Mouse (Mus musculus): ENCODE data around the gene Dhx30. TPM values are rescaled to one million over a fixed set of nuclear protein-coding genes. Genes with fewer than 3 reads are reported as not detected.
"Not testable (repeated sequence)": the region's sequence is repeated elsewhere in the genome, so short reads cannot be mapped to it uniquely, and the experiment has no call there.

Gene Dhx30
- polyA plus RNA-seq (2012; rRNA removed), result 159 and 162 TPM in 2 replicates

DNA sequence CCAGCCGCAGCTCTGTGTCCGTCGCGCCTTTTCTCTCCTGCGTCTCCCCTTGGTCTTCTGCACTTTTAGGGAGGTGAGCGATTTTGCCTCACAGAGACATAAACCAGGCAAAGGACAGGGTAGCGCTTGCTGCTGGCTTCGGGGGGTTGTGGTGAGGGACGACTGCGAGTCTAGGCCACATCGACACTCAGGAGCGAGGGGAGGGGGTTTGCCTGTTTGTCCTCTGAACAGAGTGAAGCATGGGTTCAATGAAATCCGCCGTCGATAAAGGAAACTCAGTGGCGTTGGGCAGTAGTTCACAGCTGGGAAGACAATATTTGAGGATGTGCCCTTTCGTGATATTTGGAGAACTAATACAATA is at the start of gene Dhx30:
Gene Dhx30 (minus strand): TSS at position 52 of the 361 bp plus-strand sequence.
- H3K36me3 ChIP-seq (ENCODE audit: control insufficient read depth, insufficient read depth, low read length), result peaks cover 7% of the 10 kb centered on the region
- H3K27ac ChIP-seq (ENCODE audit: control insufficient read depth, insufficient read depth, low read length), result peak within 1 kb of the TSS; percentile 33
- under 1% methylated on average over 17 of the region's 17 CpGs for WGBS
- no peaks in the 10 kb centered on the region for H3K27me3 ChIP-seq (ENCODE audit: control insufficient read depth, insufficient read depth, low read length)
- no peak for TF ChIP-seq POLR2A (IDR thresholded peaks at IDR 0.05; ENCODE audit: control insufficient read depth, extremely low read depth, insufficient read depth, low read length, poor library complexity)
- no peak for TF ChIP-seq CTCF (IDR thresholded peaks at IDR 0.05; ENCODE audit: borderline replicate concordance, control insufficient read depth, extremely low read depth, insufficient read depth, low read length, poor library complexity)
- H3K4me3 ChIP-seq (ENCODE audit: control insufficient read depth, insufficient read depth, low read length), result peak within 1 kb of the TSS; percentile 64
- DNase-seq, result no peak
- H3K4me1 ChIP-seq (replicated peaks; ENCODE audit: control insufficient read depth, insufficient read depth, low read length), result peaks cover 2% of the 10 kb centered on the region

DNA sequence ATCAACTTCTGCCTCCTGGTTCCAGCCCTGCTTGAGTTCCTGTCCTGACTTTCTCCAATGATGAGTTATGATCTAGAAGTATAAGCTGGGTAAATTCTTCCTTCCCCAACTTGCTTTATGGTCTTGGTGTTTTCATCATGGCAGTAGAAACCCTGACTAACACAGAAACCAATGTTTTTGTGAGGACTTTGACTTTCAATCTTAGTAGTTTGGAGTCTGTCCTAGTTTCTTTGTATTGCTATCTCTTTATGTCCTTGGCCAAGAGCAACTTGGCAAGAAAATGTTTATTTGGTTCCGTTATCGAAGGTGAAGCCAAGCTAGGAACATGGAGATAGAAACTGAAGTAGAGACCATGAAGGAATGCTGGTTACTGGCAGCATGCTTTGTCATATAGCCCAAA is 45.4 kb upstream of the Dhx30 start:
- TF ChIP-seq CTCF (IDR thresholded peaks at IDR 0.05; ENCODE audit: borderline replicate concordance, control insufficient read depth, extremely low read depth, insufficient read depth, low read length, poor library complexity) (no peak), POLR2A (IDR thresholded peaks at IDR 0.05; ENCODE audit: control insufficient read depth, extremely low read depth, insufficient read depth, low read length, poor library complexity) (no peak)
- no peak for DNase-seq
- 100% methylated on average over 2 of the region's 2 CpGs for WGBS
- H3K27ac ChIP-seq (ENCODE audit: control insufficient read depth, insufficient read depth, low read length), result no peak overlapping the region
- no peaks in the 10 kb centered on the region for H3K27me3 ChIP-seq (ENCODE audit: control insufficient read depth, insufficient read depth, low read length)
- H3K36me3 ChIP-seq (ENCODE audit: control insufficient read depth, insufficient read depth, low read length), result peaks cover 48% of the 10 kb centered on the region
- no peak overlapping the region for H3K4me3 ChIP-seq (ENCODE audit: control insufficient read depth, insufficient read depth, low read length)
- H3K4me1 ChIP-seq (replicated peaks; ENCODE audit: control insufficient read depth, insufficient read depth, low read length), result no peaks in the 10 kb centered on the region; the same call in 1 of the 2 replicates

DNA sequence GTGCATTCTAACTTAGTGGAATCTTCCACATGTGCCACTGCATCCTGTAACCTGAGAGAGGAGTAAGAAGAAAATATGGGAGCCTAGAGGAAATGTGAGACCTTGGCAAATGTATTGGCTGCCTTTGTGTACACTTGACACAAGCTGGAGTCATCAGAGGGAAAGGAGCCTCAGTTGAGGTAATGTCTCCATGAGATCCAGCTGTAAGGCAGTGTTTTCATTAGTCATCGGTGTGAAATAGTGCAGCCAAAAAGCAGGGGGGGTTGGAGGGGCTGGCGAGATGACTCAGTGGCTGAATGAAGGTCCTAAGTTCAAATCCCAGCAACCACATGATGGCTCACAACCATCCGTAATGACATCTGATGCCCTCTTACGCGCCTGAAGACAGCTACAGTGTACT is 44.8 kb upstream of the Dhx30 start:
- no peaks in the 10 kb centered on the region; the same call in 1 of the 2 replicates for H3K4me1 ChIP-seq (replicated peaks; ENCODE audit: control insufficient read depth, insufficient read depth, low read length)
- H3K36me3 ChIP-seq (ENCODE audit: control insufficient read depth, insufficient read depth, low read length), result peaks cover 48% of the 10 kb centered on the region
- H3K27ac ChIP-seq (ENCODE audit: control insufficient read depth, insufficient read depth, low read length), result no peak overlapping the region
- WGBS, result 91% methylated on average over 5 of the region's 5 CpGs
- no peak for DNase-seq
- no peaks in the 10 kb centered on the region for H3K27me3 ChIP-seq (ENCODE audit: control insufficient read depth, insufficient read depth, low read length)
- no peak overlapping the region for H3K4me3 ChIP-seq (ENCODE audit: control insufficient read depth, insufficient read depth, low read length)
- TF ChIP-seq POLR2A (IDR thresholded peaks at IDR 0.05; ENCODE audit: control insufficient read depth, extremely low read depth, insufficient read depth, low read length, poor library complexity) (no peak), CTCF (IDR thresholded peaks at IDR 0.05; ENCODE audit: borderline replicate concordance, control insufficient read depth, extremely low read depth, insufficient read depth, low read length, poor library complexity) (no peak)

DNA sequence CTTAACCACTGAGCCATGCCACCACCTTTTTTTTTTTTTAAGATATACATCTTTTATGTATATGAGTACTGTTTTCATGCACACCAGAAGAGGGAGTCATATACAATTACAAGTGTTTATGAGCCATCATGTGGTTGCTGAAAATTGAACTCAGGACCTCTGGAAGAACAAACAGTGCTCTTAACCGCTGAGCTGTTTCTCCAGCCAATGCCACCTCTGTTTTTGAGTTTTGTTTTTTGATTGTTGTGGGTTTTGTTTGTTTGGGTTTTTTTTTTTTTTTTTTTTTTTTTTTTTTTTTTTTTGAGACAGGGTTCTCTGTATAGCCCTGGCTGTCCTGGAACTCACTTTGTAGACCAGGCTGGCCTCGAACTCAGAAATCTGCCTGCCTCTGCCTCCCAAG is 42.9 kb upstream of the Dhx30 start:
- DNase-seq; H3K27ac ChIP-seq (ENCODE audit: control insufficient read depth, insufficient read depth, low read length); H3K4me1 ChIP-seq (replicated peaks; ENCODE audit: control insufficient read depth, insufficient read depth, low read length); H3K27me3 ChIP-seq (ENCODE audit: control insufficient read depth, insufficient read depth, low read length); H3K4me3 ChIP-seq (ENCODE audit: control insufficient read depth, insufficient read depth, low read length): not testable (repeated sequence)
- 96% methylated on average over 2 of the region's 2 CpGs for WGBS
- H3K36me3 ChIP-seq (ENCODE audit: control insufficient read depth, insufficient read depth, low read length), result peaks cover 54% of the 10 kb centered on the region

DNA sequence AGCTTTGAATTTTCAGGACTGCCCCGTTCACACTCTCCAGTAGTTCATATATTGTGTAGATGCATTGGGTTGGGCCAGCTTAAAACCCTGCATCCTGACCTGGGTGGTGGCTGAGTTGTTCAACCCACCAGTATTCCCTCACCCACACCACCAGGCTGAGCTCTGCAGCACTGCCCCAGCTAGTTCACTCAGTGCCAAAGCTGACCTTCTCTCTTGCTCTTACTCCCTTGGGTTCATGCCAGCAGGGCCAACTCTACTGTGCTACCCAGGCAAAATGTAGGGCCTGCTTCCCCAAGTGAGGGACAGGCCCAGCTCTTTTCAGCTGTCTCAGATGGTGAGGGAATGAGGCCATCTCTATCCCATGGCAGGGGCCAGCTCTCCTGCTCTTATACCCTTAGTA is 41.4 kb upstream of the Dhx30 start:
- 97% methylated on average over 1 of the region's 1 CpGs for WGBS
- no peaks in the 10 kb centered on the region for H3K27me3 ChIP-seq (ENCODE audit: control insufficient read depth, insufficient read depth, low read length)
- H3K27ac ChIP-seq (ENCODE audit: control insufficient read depth, insufficient read depth, low read length), result no peak overlapping the region
- H3K36me3 ChIP-seq (ENCODE audit: control insufficient read depth, insufficient read depth, low read length), result peaks cover 54% of the 10 kb centered on the region
- no peak for DNase-seq
- TF ChIP-seq POLR2A (IDR thresholded peaks at IDR 0.05; ENCODE audit: control insufficient read depth, extremely low read depth, insufficient read depth, low read length, poor library complexity), result no peak
- no peak for TF ChIP-seq CTCF (IDR thresholded peaks at IDR 0.05; ENCODE audit: borderline replicate concordance, control insufficient read depth, extremely low read depth, insufficient read depth, low read length, poor library complexity)
- no peak overlapping the region for H3K4me3 ChIP-seq (ENCODE audit: control insufficient read depth, insufficient read depth, low read length)
- H3K4me1 ChIP-seq (replicated peaks; ENCODE audit: control insufficient read depth, insufficient read depth, low read length), result no peaks in the 10 kb centered on the region; the same call in 1 of the 2 replicates

DNA sequence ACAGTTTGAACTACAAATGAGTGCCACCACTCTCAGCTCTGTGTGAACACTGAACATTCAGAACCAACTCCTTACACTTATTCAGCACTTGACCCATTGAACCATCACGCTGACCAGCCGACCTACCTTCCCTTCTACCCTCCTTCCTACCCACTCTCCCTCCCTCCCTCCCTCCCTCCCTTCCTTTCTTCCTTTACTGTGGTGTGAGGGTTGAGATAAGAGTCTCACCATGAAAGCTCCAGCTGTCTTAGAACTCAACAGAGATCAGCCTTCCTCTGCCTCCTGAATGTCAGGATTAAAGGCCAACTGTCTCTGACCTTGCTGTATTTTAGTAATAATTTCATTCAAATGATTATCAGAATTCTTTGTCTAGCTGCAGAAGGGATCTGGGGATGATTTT is 31.0 kb upstream of the Dhx30 start:
- H3K4me3 ChIP-seq (ENCODE audit: control insufficient read depth, insufficient read depth, low read length), result no peak overlapping the region
- peaks cover 40% of the 10 kb centered on the region for H3K36me3 ChIP-seq (ENCODE audit: control insufficient read depth, insufficient read depth, low read length)
- H3K27me3 ChIP-seq (ENCODE audit: control insufficient read depth, insufficient read depth, low read length), result no peaks in the 10 kb centered on the region
- TF ChIP-seq POLR2A (IDR thresholded peaks at IDR 0.05; ENCODE audit: control insufficient read depth, extremely low read depth, insufficient read depth, low read length, poor library complexity) (no peak), CTCF (IDR thresholded peaks at IDR 0.05; ENCODE audit: borderline replicate concordance, control insufficient read depth, extremely low read depth, insufficient read depth, low read length, poor library complexity) (no peak)
- no peak overlapping the region for H3K27ac ChIP-seq (ENCODE audit: control insufficient read depth, insufficient read depth, low read length)
- DNase-seq, result no peak
- 20% methylated on average over 2 of the region's 2 CpGs for WGBS
- H3K4me1 ChIP-seq (replicated peaks; ENCODE audit: control insufficient read depth, insufficient read depth, low read length), result no peaks in the 10 kb centered on the region

DNA sequence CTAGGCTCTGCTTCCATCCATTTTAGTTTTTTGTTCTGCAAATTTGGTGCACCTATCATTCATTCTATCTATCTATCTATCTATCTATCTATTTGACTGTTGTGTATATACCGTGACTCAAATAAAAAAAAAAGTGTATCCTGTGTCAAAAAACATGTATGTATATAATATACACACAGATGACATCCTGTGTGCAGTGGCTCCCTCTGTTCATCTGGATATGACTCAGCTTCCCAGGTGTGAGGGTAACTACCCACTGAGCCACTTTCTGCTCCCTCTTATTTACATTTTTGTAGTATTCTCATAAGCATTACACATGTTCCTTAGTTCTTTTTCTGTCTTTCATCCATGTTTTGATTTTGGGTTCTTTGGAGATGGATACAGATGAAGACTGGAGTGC is 24.5 kb upstream of the Dhx30 start:
- H3K27ac ChIP-seq (ENCODE audit: control insufficient read depth, insufficient read depth, low read length), result no peak overlapping the region
- TF ChIP-seq CTCF (IDR thresholded peaks at IDR 0.05; ENCODE audit: borderline replicate concordance, control insufficient read depth, extremely low read depth, insufficient read depth, low read length, poor library complexity) (no peak), POLR2A (IDR thresholded peaks at IDR 0.05; ENCODE audit: control insufficient read depth, extremely low read depth, insufficient read depth, low read length, poor library complexity) (no peak)
- DNase-seq, result no peak
- WGBS, result 100% methylated on average over 1 of the region's 1 CpGs
- no peaks in the 10 kb centered on the region for H3K4me1 ChIP-seq (replicated peaks; ENCODE audit: control insufficient read depth, insufficient read depth, low read length)
- H3K27me3 ChIP-seq (ENCODE audit: control insufficient read depth, insufficient read depth, low read length), result no peaks in the 10 kb centered on the region
- no peak overlapping the region for H3K4me3 ChIP-seq (ENCODE audit: control insufficient read depth, insufficient read depth, low read length)
- peaks cover 22% of the 10 kb centered on the region for H3K36me3 ChIP-seq (ENCODE audit: control insufficient read depth, insufficient read depth, low read length)

Measured in thymus, adult 2 months (tissue).